Comparison of ENCODE assay signal across 8 mouse cellular contexts in the genomic region with DNA sequence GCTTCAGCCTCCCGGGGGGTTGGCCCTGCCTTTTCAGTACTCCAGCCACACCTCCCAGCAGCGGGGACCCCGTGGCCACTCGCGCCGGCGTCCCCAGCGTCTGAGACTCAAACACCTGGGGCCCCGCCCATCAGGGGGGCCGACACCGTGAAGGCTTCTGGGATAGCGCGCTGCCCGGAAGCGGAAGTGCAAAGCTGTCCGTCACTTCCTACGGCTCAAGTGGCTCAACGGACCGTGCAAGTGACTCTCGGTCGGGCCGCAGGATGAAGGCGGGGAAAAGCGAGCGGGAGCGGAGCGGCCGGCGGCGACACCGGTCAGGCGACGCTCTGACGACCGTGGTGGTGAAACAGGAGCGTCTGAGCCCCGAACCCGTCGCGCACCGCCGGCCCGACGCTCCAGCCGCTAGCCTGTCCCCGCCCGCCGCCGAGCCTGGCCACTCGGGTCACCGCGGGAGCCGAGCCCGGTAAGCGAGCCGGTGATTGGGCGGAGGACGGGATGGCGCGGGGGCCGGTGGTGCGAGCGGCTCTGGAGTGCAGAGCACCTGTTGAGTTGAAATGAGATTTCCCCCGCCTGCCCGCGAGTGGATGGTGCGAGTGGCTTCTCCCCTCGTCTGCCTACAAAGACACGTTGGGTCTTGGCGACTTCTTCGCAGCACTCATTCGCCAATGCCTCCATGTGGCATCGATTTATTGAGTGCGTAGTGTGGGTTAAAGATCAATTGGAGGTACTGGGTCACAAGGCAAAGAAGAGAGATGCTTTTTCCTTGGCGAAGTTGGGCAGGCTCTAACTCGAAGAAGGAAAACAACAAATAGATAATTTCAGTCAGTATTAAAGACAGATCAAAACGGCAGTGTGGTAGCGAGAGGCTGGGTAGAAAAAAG. TPM values are rescaled to one million over a fixed set of nuclear protein-coding genes. Genes with fewer than 3 reads are reported as not detected.
DNase-seq lines count a peak whose midpoint lies in the region; TF ChIP-seq lines count a peak whose summit lies in the region.

A gene (plus strand): TSS at position 183 of the 881 bp plus-strand sequence.

- H3K27ac ChIP-seq in gastrocnemius, adult 2 months, result peak within 1 kb of the TSS; percentile 92

- H3K9me3 ChIP-seq in megakaryocyte, embryonic 14.5 days, result no peaks in the 10 kb centered on the region

- no peak for TF ChIP-seq CTCF in gastrocnemius, adult 2 months (IDR thresholded peaks at IDR 0.05)

- H3K4me1 ChIP-seq in megakaryocyte, embryonic 14.5 days, result peaks cover 45% of the 10 kb centered on the region

- DNase-seq in WW6 (ENCODE audit: low read depth, low spot score), result peak; percentile 85
- DNase-seq in cerebellum, postnatal 4 days (ENCODE audit: low spot score in 2 of 2), result peak; percentile 75 to 92
- DNase-seq in gastrocnemius, adult 2 months, result peak; percentile 96
- peak; percentile 63 for DNase-seq in hindlimb bud, embryonic 11.5 days (ENCODE audit: extremely low spot score, low read depth, low spot score)
- DNase-seq in left cerebral cortex, adult 8-10 months (ENCODE audit: low spot score in 2 of 2), result peak; percentile 88 to 93
- peak; percentile 95 for DNase-seq in right cerebral cortex, postnatal 10 days (ENCODE audit: low spot score in 2 of 2)
- peak; percentile 89 for DNase-seq in urinary bladder, postnatal 25 days (ENCODE audit: low spot score)

- peak within 1 kb of the TSS; percentile 97 for H3K4me3 ChIP-seq in gastrocnemius, adult 2 months
- peak within 1 kb of the TSS; percentile 97 for H3K4me3 ChIP-seq in megakaryocyte, embryonic 14.5 days (replicated peaks)

- no peaks in the 10 kb centered on the region for H3K27me3 ChIP-seq in megakaryocyte, embryonic 14.5 days (replicated peaks)

- intact Hi-C loops in gastrocnemius, adult 2 months (cut with DNase I), result loop anchor here (2.0 kb wide), 3 partner anchors 18 to 130 kb away; a partner anchor contains a TSS

- H3K36me3 ChIP-seq in megakaryocyte, embryonic 14.5 days (replicated peaks; ENCODE audit: low read length), result peaks cover 41% of the 10 kb centered on the region

RNA-seq across cellular contexts. Expression of the gene that starts here (rescaled TPM):
- 1 to 10 TPM; 4.5 to 6.1 TPM for total RNA-seq in gastrocnemius, adult 2 months (2021)
- 10 to 100 TPM; 12.0 to 15.5 (median 13.5) TPM for total RNA-seq in left cerebral cortex, adult 8-10 months (2022)
- polyA plus RNA-seq in megakaryocyte, embryonic 14.5 days (2012; ENCODE audit: insufficient read depth, low replicate concordance), result 4.0 and 10.9 TPM in 2 replicates

Comparison
In these comparisons a context has a peak if more than half of its experiments do, and no peak if none do; other contexts are left out.
1. Peak in every context shown above with its lines: DNase-seq, H3K4me3 ChIP-seq and H3K27ac ChIP-seq.